Mouse (Mus musculus) heart, adult 9 months (tissue): ENCODE measurements around the gene Tmem131.

Experiments
- DNase-seq, 2 experiments: peaks; one replicate each; pipeline ENCODE4 v3.0.0; 2022; ENCODE audit warnings: low spot score in 2 of 2

Tmem131 gene

DNA sequence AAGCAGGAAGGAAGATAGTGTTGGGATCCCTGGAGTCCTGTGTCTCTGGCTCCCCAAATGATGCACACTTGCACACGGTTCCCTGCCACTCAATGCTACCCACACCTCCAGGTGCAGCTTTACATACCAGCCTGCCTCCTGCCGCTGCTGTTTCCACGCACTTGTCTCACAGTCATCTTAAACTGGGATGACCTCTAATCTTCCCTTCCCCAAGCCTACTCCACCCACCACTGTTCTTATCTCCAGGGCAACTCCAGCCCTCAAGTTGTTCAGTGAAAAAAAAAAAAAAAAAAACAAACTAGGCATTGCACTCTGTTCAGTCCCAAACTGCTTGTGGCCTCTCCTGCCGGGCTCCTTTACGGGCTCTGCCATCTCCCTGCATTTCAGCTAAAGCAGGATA is at the start of gene Tmem131:
Gene Tmem131, minus strand, starts transcription at position 14 of the 400 bp plus-strand sequence.
- no peak for DNase-seq

DNA sequence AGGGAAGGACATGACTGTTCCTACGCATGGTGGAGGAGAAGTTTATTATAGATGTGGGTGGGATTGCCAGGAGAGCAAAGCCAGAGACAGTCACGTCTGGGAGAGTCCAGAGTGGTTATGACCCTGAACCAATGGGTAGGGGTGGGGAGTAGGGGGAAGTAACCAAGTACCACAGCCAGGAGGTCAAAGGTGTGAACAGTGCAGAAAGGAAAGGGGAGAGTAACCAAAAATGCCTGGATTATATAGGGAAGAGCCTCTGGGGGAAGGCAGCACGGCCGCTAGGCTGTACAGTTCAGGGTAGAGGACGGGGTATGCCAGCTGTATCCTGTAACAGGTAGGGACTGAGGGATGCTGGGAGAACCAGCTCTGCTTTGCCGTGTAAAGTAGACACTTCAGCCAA is 45.1 kb upstream of the Tmem131 start:
- no peak for DNase-seq

DNA sequence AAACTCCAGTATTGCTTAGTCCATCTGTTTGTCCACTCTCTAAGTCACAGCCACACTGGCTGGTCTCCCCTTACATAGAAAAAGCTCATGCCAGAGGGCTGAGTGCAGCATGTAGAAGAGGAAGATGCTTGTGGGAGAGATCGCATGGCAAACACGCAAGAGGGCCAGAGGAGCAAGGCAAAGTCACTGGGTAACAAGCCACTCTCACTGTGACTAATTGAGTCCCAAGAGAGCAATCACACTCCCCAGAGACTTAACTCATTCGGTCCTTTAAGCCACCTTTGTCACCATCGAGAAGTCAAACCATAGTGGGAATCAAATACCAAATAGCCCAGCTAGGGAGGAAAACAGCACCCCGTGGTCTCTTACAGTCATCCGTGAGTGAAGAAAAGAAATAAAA is 44.7 kb upstream of the Tmem131 start:
- DNase-seq = no peak

DNA sequence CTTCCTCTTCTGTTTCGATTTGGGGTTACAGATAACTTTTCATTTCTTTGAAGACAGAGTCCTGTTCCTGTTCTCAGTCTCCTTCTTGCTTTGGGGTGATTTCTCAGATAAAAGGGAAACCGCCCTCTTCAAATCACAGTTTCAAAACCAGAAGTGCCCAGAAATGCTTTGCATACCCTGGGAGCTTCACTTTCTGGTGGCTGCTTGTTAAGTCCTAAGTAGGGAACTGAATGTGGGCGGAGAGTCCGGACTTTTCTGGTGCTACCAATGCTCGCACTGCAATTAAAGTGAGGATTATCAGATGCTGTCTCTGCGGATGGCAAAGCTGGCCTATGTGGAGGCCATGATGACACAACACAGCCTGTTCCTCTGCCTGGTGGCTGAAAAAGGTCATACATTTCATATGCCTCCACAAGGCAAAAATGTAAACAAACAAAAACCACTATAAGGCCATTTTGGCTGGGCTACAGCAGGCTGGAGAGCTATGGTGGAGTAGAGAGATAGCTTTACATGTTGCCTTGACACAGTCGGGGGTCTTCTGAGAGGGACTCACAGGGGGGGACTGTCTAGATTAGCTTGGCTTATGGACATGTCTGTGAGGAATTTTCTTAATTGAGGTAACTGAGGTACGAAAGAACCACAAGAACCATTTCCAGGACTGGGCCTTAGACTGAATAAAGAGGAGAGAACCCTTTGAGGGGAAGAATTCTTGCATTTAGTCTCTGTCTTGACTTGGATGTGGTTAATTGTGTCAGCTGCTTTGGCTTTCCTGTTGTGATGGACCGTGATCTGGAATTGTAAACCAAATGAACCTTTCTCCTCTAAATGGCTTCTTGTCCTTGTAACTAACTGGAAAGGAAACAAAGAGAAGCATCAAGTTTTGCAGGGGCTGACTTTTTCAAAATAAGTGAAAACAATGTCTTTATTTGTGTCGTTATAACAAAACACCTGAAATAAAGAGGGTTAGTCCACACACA is 44.0 kb upstream of the Tmem131 start:
- DNase-seq = no peak

DNA sequence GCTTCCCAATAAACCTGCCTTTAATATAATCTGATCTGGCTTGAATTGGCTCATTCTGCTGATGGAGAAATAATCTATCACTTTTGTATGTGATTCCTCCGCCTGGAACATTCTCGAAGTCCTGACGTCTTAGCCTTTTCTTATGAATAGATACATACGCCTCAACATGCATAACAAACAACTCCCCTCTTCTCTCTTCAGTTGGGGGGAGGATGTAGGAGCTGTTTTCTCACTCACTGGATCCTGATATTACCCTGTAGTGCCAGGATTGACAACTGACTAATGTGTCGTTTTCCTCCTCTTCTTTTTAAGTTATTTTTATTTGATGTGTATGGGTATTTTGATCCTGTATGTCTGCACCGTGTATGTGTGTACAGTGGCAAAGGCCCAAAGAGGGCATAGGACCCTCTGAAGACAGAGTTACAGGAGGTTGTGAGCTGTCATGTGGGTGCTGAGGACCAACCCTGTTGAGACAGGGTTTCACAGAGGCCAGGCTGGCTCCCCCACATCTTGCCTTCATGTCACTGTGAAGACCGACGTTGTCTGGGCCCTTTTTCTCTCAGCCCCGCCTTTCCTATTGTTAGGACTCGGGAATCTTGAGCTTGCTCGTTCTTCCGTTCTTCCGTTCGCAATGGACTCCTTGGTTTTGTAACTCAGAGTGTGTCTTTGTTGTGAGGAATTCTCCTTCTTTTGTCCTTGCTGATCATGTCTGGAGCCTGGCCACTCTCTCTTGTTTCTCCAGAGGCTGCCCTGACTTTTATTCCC is 43.1 kb upstream of the Tmem131 start:
- DNase-seq = no peak

DNA sequence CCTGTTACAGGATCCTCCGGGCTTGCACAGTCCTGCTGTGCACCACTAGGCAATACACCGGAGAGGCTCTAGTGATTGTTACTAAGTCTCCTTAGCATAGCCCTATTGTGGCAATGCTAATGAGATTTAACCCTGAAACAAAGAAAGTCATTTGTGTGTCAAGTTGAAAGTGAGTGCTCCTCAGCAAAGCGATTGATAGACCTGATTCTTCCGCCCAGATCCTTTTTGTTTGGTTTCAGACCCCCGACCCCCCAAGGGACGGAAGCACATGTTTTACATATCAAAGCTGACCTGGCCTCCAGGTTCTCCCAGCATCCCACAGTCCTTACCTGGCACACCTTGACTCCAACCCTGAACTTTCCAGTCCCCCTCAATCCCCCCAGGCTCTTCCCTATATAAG is 42.4 kb upstream of the Tmem131 start:
- DNase-seq = no peak

DNA sequence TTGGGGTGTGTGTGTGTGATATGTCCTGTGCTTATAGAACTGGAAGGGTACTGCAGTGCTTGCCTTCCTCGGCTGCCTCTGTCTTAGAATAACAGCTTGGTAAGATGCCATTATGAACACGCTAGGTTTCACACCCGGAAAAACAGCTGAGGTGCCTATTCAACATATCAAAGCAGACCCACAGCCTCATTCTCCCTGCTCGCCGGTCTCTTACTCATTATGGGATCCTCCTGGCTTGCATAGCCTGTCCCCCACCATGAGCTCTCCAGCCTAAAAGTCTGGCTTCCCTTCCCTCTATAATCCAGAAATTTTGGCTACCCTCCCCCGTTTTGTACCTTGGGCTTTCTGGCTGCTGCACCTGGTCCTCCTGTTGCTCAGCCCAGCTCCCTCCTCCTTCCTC is 40.9 kb upstream of the Tmem131 start:
- DNase-seq = no peak

DNA sequence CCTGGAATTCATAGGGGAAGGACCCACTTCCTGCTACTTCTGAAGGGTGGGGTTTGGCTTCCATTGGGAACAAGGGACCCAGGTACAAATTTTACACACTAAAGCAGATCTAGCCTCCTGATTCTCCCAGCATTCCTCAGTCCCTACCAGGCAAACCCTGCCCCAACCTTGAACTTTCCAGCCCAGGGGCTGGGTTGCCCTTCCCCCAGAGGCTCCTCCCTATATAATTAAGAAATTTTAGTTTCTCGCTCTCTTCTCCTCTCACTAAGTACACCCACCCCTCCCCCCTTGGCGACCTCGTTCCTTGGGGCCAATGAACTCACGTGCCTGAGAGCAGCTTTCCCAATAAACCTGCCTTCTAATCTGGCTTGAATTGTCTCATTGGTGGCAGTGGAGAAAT is 40.3 kb upstream of the Tmem131 start:
- no peak for DNase-seq

DNA sequence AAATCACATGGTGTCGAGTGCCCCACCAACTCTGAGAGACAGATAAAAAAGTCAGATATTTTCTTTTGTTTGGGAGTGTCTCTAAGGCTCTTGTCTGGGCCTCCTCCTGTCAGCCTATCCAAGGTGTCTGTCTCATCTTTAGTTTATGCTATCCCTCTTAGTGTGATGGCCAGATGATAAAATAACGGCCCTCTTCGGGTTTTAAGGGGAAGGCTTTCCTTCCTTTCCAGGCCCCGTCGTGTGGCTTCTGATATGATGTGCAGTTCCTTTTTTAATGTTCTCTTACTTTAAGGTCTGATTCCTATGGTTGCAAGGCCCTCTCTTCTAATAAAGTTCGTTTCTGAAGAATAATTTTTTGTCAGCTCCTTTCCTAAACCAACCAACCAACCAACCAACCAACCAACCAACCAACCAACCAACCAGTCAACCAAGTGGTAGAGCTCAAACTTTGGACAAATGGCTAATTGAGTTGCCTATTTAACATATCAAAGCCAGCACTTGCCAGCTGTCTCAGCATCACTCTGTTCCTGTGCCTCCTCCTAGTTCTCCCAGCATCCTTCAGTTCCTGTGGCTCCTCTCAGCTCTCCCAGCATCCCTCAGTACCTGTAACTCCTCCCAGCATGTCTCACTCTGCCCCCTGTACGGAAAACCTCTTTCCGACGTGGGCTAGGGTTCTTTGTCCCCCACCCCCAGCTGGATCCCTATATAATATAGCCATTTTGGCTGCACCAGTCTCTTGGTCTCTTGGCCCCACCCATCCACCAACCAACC is 38.9 kb upstream of the Tmem131 start:
- DNase-seq = no peak

DNA sequence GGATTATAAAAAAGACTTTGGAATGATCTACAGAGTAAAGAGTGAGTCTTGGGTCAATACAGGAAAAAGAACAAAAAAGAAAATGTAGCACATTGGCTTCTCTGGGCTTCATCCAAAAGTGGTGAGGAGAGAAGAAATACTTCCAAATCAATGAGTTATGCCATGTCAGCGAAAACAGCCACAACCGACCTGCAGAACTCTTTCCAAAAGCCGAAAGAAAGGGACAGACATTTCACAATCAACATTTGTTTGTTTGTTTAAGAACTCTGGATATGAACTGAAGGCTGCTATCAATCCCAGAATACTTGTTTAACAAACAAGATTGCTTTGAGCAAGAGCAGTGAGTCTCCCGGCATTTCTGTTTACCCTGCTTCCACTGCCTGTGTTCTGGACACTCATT is 33.3 kb upstream of the Tmem131 start:
- DNase-seq = no peak

DNA sequence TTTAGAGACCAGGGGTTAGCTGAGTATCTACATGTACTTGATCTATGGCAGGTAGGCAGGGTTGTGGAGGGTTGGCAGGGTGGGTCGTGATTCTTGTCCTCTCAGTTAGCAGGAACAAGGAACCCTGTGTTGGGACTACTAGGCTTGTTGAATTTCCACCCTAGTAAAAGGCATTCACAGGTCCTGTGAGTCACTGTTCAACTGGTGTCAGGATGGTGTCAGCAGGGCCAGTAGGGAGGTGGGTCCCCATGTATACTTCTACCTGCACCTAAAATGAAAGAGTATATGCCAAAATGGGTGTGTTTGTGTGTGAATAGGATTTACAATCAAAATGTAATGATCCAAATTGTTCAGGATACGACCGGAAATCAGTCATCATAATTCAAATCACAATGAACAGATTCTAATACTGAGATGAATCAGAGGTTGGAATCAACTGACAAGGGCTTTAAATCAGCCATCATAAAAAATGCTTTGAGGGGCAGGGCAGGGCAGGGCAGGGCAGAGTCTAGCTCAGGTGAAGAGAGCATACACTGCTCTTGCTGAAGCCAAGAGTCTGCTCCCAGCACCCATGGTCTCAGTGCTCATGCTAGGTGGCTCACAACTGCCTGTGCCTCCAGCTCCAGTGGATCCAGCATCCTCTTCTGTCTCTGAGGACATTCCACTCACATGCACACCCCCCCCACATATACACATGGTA is 27.6 kb upstream of the Tmem131 start:
- DNase-seq = no peak

DNA sequence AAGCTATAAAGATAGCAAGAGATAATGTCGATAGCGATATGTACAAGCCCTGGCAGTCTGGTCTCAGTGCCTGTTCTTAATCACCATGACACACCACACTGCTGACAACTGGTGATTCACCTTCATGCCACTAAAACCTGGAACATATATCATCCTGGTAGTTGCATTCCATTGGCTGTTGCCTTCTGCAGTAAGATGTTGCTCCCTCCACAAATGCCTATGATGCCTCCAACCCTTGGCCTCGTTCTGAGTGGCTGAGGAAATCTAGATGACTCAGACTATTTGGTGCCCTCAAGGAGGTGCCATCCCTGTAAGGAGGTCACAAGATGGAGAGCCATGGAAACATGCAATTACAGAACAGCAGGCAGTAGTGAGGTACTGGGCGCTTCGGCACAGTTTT is 22.4 kb upstream of the Tmem131 start:
- no peak for DNase-seq

DNA sequence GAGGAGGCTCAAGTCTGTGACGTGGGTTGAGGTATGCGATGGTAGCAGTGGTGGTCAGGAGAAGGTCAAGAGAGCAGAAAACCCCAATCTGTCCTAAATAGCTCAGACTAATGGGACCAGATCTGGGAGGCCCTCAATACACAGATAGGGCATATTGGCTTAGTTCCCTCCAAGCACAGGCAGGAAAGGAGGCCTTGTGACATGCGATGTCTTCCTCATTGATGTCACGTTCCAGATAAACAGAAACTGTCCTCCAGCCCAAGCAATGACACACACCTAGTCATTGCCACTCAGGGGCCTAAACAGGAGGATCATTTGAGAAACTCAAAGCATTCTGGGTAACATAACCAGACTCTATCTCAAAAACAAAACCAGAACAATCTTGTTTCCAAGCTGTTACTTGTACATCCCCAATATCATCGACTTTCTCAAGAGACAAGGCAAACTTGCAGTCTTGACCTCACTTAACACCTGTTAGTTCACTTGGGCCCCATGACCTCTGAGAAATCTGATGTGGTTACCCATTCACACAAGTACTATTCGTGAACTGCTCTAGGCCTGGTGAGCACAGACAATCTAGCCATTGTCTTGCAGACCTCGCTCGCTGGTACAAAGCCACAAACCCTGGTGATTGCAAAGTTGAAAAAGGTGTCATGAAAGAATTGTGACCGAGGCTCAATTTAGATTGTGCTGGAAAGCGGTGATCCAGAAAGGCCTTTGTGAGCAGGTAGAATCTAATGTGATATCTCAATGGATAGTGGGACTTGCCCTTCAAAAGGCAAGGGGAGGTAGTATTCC is 19.1 kb upstream of the Tmem131 start:
- DNase-seq = no peak

DNA sequence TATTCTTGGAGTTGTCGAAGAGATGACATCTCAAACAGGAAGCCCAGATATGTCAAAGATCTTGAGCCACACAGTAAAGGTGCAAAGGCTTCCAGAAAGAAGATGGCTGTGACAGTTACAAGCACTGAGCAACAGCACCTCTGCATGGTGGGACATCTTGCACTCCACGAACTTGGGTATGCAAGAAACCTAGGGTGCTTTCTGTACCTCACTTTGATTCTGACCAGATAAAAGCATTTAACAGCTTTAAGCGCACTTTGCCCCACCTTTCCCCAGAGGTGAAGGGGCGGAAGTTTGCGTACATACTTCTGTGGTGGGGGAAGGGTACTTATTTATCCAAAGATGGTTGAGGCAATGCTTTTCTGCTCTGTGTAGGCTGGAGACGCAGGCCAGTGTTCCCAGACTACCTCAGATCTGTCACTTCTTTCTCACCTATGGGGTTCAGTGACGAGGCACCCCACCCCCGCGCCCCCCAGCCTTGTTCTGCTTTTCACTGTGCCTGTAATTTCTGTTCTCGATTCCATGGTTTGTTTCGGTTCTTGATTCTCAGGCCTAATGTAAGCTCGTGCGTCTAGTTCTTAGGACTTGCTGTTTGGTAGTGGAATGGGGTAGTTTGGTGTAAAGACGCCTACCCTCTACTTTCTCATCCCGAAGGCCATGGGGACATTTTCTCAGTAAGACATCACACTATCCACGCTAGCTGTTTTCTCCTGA is 17.2 kb upstream of the Tmem131 start:
- DNase-seq = peak in 1 of 2 experiments; percentile 24

DNA sequence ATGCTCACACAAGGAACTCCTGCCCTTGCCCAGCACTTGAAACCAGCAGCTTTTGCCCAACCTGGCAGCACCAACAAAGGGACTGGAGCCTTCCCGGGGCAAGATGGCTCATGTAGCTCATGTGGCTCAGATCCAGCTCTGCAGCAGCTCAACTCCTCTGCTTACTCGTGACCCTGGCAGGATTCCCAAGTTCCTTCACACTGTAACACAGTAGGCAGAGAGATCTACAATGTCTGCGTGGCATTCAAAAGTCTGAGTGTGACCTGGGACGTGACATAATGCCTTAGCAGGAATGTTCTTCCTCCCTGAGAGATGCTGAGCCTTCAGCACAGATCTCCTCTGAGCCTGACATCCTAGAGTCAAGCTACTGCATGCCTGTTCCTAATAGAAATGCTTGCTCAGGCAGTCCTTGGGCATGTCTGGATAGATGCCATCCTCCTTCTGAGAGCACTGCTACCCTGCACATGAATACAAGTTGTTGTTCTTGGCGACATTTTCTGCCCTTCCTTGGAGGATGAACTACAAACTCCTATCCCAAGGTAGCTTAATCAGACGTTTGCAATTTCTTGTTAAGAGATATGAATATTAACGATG is 6.2 kb upstream of the Tmem131 start:
- DNase-seq = peak in 1 of 2 experiments; percentile 31

DNA sequence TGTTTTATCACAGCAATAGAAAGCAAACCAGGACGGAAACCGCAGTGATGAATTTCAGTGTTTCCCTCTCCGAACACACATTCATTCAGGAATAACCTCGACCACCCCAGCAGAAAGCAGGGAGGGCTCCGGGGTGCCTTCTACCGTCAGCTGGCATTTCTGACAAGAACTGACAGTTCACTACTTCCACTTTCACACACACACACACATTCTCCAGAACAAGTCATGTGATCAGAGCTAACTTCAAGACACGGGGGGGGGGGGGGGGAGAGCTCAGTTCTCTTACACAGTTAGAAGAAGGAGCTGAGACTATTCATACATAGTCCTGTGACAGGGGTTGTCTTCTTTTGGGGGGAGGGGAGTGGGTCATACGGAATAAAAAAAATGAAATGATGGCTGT is 4.0 kb upstream of the Tmem131 start:
- no peak for DNase-seq

DNA sequence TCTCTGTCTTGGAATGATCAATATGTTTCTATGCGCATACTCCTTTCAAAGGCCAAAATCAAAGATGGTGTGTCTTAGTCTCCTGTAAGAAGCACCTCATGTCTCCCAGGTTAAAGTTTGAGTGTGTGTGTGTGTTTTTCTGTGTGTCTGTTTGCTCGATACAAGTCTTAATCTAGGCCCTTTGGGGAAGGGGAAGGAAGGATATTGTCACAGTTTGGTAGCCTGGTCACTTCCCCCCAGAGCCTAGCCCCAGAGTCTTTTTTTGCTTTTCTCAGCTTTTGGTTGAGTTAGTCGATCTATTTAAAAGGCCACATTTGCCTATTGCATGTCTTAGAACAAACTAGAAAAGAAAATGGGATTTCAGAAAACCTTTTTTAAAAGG is 3.1 kb downstream of the Tmem131 start:
- DNase-seq = no peak

DNA sequence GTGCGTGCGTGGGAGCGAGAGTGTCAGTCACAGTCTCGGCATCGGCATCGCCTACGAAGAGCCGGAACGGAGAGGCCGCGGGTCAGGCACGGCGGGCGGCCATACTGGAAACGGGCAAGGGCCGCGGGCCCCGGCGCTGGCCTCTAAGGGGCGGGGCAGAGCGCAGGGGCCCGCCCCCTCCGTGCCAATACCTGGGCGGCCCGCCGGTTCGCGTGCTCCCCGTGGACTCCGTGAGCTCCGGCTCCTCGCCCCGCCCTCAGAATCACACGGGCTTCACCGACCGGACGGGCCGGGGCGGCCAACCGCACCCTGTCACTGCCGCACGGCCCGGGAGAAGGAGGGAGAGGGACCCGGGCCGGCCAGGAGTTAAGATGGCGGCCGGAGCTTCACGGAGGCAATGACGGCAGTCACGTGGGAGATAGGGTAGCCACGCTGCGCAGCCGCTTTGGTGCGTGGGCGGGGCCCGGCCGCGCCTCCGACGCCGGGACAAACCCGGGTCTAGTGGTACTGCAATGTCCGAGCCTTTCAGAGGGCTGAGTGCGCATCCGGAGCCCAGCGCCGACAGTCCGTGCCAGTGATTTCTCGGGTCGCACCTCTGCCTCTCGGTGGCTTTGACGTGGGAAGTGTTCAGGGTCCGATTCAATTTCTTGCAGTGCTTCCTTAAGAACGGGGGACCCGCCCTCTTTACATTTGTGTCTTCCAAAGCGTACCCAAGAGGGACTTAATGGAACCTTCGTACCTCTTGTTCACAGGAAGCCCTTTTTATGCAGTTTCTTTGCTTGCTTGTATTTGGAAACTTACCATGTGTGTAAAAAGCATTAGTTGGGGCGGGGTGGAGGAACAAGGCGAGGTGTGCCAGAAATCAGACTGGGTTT is 3.7 kb downstream of the Tmem131 start:
- peak; percentile 93 to 95 for DNase-seq
